Mouse (Mus musculus): ENCODE data around the gene Gm5862. TPM values are rescaled to one million over a fixed set of nuclear protein-coding genes. Genes with fewer than 3 reads are reported as not detected.
"Not testable (repeated sequence)": the region's sequence is repeated elsewhere in the genome, so short reads cannot be mapped to it uniquely, and the experiment has no call there.

The Gm5862 gene
- not detected in 2 replicates for polyA plus RNA-seq (2016; fragmentation: Nextera tagmentation; extraction: Ambion mirVana)

- H3K4me3 ChIP-seq; H3K27me3 ChIP-seq (ENCODE audit: low read depth, poor library complexity, severe bottlenecking); DNase-seq (ENCODE audit: low spot score); H3K27ac ChIP-seq; H3K9me3 ChIP-seq (replicated peaks); H3K36me3 ChIP-seq; H3K4me1 ChIP-seq: not testable (repeated sequence)
- WGBS, result no CpG with 5 or more reads among the region's 3 CpGs
Observed at GRCm38 (mm10) chr5:26022816-26023215, at the start of gene Gm5862. Gm5862 (minus strand) TSS chr5:26022916.

GRCm38 (mm10) chr5:26070716-26071115 is 48.0 kb upstream of the Gm5862 start:
- 89% methylated on average over 24 of the region's 24 CpGs for WGBS
- Histone ChIP-seq H3K27ac (no peak overlapping the region), H3K9me3 (replicated peaks) (peaks cover 2% of the 10 kb centered on the region; the same call in 1 of the 2 replicates), H3K27me3 (ENCODE audit: low read depth, poor library complexity, severe bottlenecking) (no peaks in the 10 kb centered on the region), H3K36me3 (no peaks in the 10 kb centered on the region), H3K4me3 (no peak overlapping the region), H3K4me1 (no peaks in the 10 kb centered on the region)
- no peak for DNase-seq (ENCODE audit: low spot score)

- H3K27me3 ChIP-seq (ENCODE audit: low read depth, poor library complexity, severe bottlenecking); H3K4me1 ChIP-seq: not testable (repeated sequence)
- no CpG with 5 or more reads among the region's 2 CpGs for WGBS
Observed at GRCm38 (mm10) chr5:26058481-26058880, 35.8 kb upstream of the Gm5862 start, which contains the start of gene Gm7347. Gm7347 (minus strand) TSS chr5:26058581.

GRCm38 (mm10) chr5:26039458-26039857 is 16.7 kb upstream of the Gm5862 start, which contains the start of gene Speer4a:
Speer4a (minus strand) TSS chr5:26039558.
- H3K4me3 ChIP-seq; H3K27me3 ChIP-seq (ENCODE audit: low read depth, poor library complexity, severe bottlenecking); H3K9me3 ChIP-seq (replicated peaks); H3K4me1 ChIP-seq; H3K27ac ChIP-seq; DNase-seq (ENCODE audit: low spot score); H3K36me3 ChIP-seq: not testable (repeated sequence)
- WGBS, result 81% methylated on average over 2 of the region's 2 CpGs

More at GRCm38 (mm10) chr5:26058481-26058880, 35.8 kb upstream of the Gm5862 start, which contains the start of gene Gm7347:
- not testable (repeated sequence) for DNase-seq (ENCODE audit: low spot score); H3K9me3 ChIP-seq (replicated peaks); H3K36me3 ChIP-seq; H3K4me3 ChIP-seq; H3K27ac ChIP-seq

- not testable (repeated sequence) for H3K36me3 ChIP-seq; H3K9me3 ChIP-seq (replicated peaks); DNase-seq (ENCODE audit: low spot score); H3K4me1 ChIP-seq; H3K27ac ChIP-seq; H3K4me3 ChIP-seq
- 70% methylated on average over 7 of the region's 7 CpGs for WGBS
- peaks cover 21% of the 10 kb centered on the region for H3K27me3 ChIP-seq (ENCODE audit: low read depth, poor library complexity, severe bottlenecking)
Observed at GRCm38 (mm10) chr5:26007697-26008096, 15.0 kb downstream of the Gm5862 start.

- peaks cover 21% of the 10 kb centered on the region for H3K27me3 ChIP-seq (ENCODE audit: low read depth, poor library complexity, severe bottlenecking)
- DNase-seq (ENCODE audit: low spot score), result peak; percentile 62
- H3K9me3 ChIP-seq (replicated peaks); H3K27ac ChIP-seq; H3K36me3 ChIP-seq; H3K4me1 ChIP-seq: not testable (repeated sequence)
- H3K4me3 ChIP-seq, result peak overlapping the region; percentile 41
- WGBS, result 18% methylated on average over 45 of the region's 45 CpGs
Observed at GRCm38 (mm10) chr5:26006937-26007695, 15.6 kb downstream of the Gm5862 start.

- H3K27ac ChIP-seq; H3K4me3 ChIP-seq; H3K36me3 ChIP-seq; H3K9me3 ChIP-seq (replicated peaks); H3K4me1 ChIP-seq; DNase-seq (ENCODE audit: low spot score): not testable (repeated sequence)
- H3K27me3 ChIP-seq (ENCODE audit: low read depth, poor library complexity, severe bottlenecking), result peaks cover 21% of the 10 kb centered on the region
- WGBS, result 85% methylated on average over 1 of the region's 2 CpGs
Observed at GRCm38 (mm10) chr5:26004698-26005097, 18.0 kb downstream of the Gm5862 start, which contains the start of gene Gm1979. Gm1979 (minus strand) TSS chr5:26004798.

- not testable (repeated sequence) for H3K4me3 ChIP-seq; H3K36me3 ChIP-seq; H3K9me3 ChIP-seq (replicated peaks); DNase-seq (ENCODE audit: low spot score); H3K27me3 ChIP-seq (ENCODE audit: low read depth, poor library complexity, severe bottlenecking); H3K4me1 ChIP-seq; H3K27ac ChIP-seq
- no CpG with 5 or more reads among the region's 3 CpGs for WGBS
Observed at GRCm38 (mm10) chr5:25988550-25988949, 34.2 kb downstream of the Gm5862 start, which contains the start of gene Gm21698. Gm21698 (minus strand) TSS chr5:25988650.

GRCm38 (mm10) chr5:25972563-25972962 is 50.2 kb downstream of the Gm5862 start, which contains the start of gene Gm21680:
Gm21680 (minus strand) TSS chr5:25972663.
- not testable (repeated sequence) for H3K27ac ChIP-seq; H3K4me3 ChIP-seq; H3K9me3 ChIP-seq (replicated peaks); DNase-seq (ENCODE audit: low spot score); H3K27me3 ChIP-seq (ENCODE audit: low read depth, poor library complexity, severe bottlenecking); H3K36me3 ChIP-seq; H3K4me1 ChIP-seq
- WGBS, result no CpG with 5 or more reads among the region's 2 CpGs

Other genes starting within 250 kb of the Gm5862 start
- gene Gm21663, start 80.5 kb downstream of the Gm5862 start, polyA plus RNA-seq (2016; fragmentation: Nextera tagmentation; extraction: Ambion mirVana), result not detected in 2 replicates
- gene Gm21671, start 68.5 kb downstream of the Gm5862 start, polyA plus RNA-seq (2016; fragmentation: Nextera tagmentation; extraction: Ambion mirVana), result not detected in 2 replicates
- gene Gm21680, start 50.3 kb downstream of the Gm5862 start, polyA plus RNA-seq (2016; fragmentation: Nextera tagmentation; extraction: Ambion mirVana), result not detected in 2 replicates
- not detected in 2 replicates for gene Gm21698, start 34.3 kb downstream of the Gm5862 start, polyA plus RNA-seq (2016; fragmentation: Nextera tagmentation; extraction: Ambion mirVana)
- not detected in 2 replicates for gene Gm1979, start 18.1 kb downstream of the Gm5862 start, polyA plus RNA-seq (2016; fragmentation: Nextera tagmentation; extraction: Ambion mirVana)
- gene Speer4a, start 16.6 kb upstream of the Gm5862 start, polyA plus RNA-seq (2016; fragmentation: Nextera tagmentation; extraction: Ambion mirVana), result not detected in 2 replicates
- not detected in 2 replicates for gene Gm7347, start 35.7 kb upstream of the Gm5862 start, polyA plus RNA-seq (2016; fragmentation: Nextera tagmentation; extraction: Ambion mirVana)
- not detected in 2 replicates for gene Gm10471, start 66.4 kb upstream of the Gm5862 start, polyA plus RNA-seq (2016; fragmentation: Nextera tagmentation; extraction: Ambion mirVana)
- not detected in 2 replicates for gene 5031410I06Rik, start 82.4 kb upstream of the Gm5862 start, polyA plus RNA-seq (2016; fragmentation: Nextera tagmentation; extraction: Ambion mirVana)
- gene Gm10220, start 98.5 kb upstream of the Gm5862 start, polyA plus RNA-seq (2016; fragmentation: Nextera tagmentation; extraction: Ambion mirVana), result not detected in 2 replicates
- gene Gm7361, start 234.8 kb upstream of the Gm5862 start, polyA plus RNA-seq (2016; fragmentation: Nextera tagmentation; extraction: Ambion mirVana), result not detected in 2 replicates